Mouse (Mus musculus) heart, postnatal 4 days (tissue): ENCODE results near the gene Fkbp9. TPM values are rescaled to one million over a fixed set of nuclear protein-coding genes. Genes with fewer than 3 reads are reported as not detected.

Experiments
- DNase-seq: peaks from one replicate; pipeline ENCODE4 v3.0.0; 2021
- total RNA-seq, 2 experiments: library from RNA; stranded (reverse); gene quantifications; 2 replicates each; pipeline ENCODE4 v1.2.3; 2021

Gene Fkbp9
- total RNA-seq, 2 experiments from 2014 or later: 130 to 135 TPM

DNA sequence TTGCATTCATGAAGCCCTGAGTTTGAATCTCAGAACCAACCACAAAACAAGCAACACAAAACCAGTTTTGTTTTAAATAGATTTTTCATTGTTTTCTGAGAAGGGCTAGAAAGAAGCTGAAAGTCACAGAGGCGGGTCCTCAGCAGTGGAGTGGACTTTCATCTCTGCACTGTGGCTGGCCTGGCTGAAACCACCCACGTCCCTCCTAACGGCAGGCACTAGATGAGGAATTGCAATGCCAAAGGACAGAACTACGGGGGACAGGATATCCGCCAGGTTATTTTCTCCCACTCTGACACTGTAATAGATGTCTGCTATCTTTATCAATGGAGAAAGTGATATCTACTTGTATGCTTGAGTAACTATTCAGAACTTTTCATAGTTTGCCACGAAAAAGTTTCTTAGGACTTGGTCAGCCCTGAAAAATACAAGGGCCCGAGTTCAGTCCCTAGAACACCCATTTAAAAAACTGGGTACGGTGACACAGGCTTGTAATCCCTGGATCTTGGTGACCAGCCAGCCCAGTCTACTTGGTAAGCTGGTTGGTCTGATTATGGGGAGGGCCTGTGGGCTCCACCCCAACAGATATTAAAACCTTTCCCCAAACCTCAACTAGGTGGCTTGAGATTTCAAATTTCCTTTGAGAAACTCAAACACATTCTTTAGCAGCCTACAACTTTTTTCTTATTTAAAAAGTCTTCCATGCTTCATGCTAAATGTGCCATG, 74.4 kb downstream of the Fkbp9 start:
- DNase-seq: no peak

DNA sequence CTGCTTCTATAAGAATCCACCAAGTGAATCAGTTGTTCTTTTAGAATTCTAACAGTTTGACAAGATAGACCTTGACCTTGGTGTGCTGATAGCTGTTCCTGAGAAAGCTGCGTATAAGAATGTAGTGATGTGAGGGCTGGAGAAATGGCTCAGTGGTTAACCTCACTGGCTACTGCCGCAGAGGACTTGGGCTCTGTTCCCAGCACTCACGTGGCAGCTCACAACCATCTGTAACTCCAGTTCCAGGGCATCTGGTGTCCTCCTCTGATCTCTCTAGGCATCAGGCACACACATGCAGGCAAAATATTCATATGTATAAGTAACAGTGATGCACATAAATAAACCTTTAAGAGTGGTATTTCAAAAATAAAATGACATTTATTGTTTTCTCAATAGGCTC, 76.1 kb downstream of the Fkbp9 start:
- no peak for DNase-seq

DNA sequence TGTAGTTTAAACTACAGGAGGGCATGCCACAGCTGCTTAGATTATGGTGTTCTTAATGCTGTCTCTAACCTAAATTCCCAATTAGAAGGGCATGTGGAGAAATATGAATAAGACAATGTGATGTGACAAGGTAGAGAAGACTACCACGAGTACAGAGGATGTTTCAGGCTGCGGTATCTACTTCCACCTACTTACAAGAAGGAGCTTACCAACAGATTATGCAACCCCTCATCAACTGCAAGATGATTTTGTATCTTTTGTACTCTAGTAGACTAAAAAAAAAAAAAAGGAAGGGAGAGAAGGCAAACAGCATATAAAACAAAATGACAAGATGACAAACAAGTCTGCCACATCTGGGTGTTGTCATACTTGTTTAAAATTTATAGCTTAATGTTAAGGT, 76.5 kb downstream of the Fkbp9 start:
- DNase-seq: no peak

DNA sequence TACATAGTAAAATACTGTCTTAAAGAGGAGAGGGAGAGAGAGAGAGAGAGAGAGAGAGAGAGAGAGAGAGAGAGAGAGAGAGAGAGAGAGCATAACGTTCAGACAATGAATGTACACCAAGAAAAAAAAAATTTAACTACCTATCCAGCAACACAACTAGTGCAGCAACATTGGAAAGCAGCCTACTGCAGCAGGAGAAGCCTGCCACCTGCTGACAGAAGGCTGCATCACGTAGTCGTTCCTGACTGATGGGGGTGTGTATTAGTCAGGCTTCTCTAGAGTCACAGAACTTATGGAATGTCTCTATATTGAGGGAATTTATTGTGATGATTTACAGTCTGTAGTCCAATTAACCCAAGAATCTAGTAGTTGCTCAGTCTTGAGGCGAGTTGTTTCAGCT, 77.1 kb downstream of the Fkbp9 start:
- peak; percentile 78 for DNase-seq

DNA sequence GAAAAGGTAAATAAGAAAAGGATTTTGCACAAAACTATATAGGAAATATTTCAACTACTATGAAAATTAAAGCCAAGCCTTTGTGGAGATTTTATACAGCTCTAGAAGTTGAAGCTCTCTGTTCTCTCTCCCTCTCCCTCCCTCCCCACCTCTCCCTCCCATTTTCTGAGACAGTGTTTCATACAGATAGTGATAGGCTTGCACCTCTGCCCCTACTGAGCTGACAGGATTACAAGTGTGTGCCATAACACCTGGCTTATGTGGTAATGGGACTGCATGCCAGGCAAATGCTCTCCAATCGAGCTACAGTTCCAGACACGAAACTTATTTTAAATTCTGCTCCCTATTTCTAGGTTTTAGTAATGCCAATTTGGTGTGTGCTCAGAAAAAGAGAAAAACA, 79.1 kb downstream of the Fkbp9 start:
- DNase-seq: no peak

DNA sequence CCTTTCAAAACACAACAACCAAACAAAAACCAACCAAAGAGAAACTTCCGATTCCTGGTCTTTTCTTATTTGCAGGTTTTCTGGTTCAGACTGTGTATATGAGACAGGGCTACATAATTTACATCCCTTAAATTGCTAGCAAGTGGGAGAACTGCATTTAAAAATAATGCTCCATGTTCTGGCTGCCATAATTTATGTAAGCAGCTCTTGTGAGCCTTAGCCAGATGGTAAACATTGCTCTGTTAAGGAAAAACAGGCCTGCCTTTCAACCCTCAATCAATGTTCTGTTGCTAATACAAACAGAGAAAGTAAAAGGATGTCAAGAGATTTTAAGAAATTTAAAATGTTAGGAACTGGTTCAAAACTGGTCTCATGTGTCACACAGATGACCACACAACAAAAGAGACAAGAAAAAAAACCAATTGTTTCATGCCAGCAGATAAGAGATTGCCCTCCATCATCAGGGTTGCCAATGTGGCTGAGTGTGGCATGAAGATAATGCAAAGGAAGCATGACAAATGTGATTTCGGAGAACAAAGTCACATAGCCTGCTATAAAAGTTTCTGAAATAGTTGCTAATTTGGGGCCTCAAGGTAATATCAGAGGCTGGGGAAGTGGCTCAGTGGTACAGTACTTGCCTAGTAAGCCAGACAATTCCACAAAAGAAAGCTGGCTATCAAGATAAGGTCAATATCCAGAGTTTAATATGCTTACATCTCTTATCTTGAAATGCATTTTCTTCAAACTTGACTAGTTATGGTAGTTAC, 81.4 kb downstream of the Fkbp9 start:
- no peak for DNase-seq

DNA sequence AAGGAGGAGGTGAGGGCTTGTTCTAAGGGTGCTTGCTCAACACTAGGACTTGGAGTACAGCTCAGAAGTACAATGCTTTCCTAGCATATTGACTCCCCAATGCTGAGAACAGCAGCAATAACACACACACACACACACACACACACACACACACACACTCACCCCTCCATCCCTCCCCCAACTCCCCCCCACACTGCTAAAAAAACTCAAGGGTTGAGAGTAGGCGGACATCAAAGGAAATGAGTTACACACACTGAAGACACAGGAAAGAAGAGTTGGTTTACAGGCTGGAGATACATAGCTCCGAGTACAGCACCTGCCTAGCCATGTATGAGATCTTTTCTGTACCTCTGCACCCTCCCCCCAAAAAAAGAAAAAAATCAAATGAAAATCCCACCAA, 84.4 kb downstream of the Fkbp9 start:
- DNase-seq: no peak

DNA sequence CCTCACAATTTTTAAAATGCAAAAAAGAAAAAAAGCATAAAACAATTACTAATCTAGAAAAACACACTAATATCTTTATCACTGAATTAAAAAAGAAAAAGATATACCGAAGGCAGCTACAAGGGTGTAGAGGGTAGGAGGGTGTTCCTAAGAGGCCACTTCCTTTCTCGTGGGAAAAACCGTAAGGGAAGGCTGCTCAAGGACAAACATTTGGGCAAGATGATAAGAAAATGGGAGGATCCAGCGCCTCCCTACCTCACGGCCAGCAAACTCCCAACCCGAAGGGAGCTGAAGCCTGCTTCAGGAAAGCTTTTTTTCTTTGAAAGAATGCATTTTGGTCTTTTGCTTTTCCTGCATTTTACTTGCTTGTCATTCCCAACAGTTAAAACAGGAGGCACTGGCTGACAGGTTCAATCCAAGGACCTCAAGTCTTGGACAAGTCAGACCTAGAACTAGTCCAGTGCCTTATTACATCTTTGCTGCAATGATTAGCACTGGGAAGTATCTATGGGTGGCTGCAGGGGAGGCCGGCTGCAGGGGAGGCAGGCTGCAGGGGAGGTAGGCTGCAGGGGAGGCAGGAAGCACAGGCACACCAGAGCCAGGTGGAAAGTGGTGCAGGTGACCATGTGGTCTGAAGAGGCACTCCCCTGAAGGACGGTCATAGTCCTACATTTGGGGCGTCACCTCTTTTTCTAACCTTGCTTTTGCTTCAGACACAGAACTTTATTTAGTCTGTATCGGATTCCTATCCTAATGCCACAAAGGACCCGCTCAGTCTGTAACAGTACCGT, 85.9 kb downstream of the Fkbp9 start:
- DNase-seq: no peak

DNA sequence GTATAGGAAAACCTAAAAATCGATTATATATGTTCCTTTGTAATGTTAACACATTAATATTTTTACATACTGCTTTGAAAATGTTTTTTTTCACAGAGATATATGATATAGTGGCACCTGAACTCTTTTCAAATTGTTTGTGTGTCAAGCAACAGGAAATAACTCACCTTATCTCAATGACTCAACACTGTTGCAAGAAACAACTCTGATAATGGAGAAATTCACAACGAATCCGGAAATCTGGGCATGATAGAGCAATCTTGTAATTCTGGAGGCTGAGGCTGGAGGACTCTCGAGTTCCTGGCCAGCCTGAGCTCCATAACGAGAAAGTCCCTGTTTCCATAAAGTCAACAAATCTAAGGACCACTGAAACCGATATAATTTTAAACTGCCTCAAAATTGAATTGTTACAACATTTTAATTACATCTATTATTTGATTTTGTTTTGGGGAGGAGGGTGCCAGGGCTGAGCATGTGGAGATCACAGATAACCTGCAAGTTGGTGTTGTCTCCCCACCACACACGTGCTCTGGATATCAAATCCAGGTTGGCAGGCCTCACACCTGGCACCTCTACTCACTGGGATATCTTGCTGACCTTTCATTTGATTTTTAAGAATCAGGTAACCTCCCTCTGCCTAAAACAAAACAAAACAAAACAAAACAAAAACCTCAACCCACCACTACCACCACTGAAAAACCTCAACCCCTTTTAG, 87.6 kb downstream of the Fkbp9 start:
- no peak for DNase-seq

DNA sequence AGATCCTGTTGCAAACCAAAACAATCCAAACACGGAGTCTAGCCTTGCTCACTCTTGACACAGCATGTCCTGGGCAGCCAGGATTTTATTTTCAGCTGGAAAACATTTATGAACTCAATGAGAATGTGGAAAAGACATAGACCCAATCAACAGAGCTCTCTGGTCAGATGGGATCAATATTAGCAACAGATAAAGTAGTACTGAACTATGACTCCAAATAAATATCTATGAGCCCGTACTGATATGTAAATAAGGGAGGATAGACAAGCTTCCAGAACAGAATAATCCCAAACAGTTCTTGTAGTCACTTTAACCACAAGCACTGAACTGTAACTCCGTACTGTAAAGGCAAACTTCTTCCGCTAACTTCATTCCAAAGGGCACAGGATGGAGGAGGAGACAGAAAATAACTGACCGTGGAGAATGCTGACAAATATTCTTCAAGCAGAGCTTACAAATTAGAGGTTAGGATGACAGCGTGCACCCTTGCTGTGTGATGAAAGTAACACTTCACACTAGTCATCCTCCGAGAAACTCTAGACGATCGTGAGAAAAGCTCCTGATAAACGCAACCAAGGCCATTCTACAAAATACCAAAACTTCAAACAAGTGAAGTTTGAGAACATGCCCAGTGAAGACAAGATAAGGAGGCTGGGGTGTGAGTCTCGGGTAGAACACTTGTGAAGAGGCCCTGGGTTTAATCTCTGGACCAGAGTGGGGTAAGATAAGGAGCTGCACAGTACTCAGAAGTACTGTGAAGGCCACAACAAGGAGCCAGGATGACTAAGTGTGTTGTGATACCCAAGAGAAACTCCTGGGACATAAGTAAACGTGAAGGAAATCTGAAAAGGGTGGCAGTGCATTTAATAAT, 88.6 kb downstream of the Fkbp9 start:
- no peak for DNase-seq

DNA sequence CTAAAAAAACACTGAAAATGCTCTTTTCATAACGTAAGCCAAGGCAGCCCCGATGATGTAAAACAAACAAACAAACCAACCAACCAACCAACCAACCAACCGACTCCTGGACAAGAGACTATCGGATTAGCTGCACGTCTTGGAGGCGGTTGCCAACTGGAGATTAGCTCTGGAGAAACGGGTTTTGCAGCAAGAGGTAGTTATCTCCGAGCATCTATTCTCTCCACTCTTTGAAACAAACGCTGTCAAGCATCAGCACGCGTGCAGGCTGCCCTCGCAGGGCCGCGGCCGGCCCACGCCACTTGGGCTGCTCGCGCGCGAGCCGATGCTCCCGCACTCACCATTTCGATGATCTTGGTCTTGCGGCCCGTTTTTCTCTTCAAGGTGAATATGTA, 91.5 kb downstream of the Fkbp9 start:
- no peak for DNase-seq

DNA sequence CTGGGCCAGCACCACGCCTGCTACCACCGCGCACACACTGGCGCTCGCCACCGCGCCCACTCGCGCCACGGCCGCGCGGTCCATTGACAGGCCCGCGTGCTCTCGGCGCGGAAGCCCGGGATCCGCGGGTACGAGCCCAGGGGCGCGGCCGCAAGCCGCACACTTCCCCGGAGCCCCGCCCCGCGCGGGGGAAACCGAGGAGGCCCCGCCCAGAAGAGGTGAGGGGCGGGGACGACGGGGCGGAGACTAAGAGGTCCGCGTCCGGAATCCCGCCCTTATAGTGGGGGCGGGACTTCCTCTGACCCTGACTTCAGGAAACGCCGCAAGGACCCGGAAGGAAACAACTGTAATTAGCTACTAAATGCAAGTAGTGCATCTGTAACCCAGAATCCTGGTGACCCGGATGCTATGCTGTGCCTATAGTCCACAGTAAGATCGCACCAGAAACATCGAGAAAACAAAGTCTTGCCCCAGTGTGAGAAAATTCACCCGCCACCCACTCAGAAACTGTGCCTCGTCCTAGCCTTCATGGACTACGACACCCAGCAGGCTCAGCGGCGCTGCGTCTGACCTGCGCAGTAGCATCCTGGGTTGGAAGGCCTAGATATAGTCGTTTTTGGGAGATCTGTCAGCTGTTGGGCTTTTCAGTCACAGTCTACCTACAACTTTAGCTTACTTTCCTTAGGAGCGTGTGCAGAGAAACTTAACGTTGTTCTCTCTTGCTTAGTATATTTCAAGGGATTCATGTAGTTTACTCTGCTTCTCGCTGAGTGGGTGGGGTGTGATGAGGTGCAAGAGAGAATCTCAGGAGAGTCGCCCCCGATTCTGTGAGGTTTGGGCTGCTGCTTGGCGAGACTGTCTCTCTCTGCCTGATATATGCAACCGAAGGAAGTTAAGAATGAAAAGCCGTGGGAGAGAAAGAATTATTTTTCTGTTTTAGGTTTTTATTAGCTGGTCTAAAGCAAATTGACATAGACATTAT, 92.2 kb downstream of the Fkbp9 start, which contains the start of the genes Nt5c3 and Vmn1r4:
TSS of gene Nt5c3 (minus strand) at position 207 of the 982 bp plus-strand sequence.
TSS of gene Vmn1r4 (plus strand) at position 290 of the 982 bp plus-strand sequence.
- peak; percentile 93 for DNase-seq

Other genes starting within 250 kb of the Fkbp9 start
- gene Lsm5, start 127.3 kb upstream of the Fkbp9 start, total RNA-seq: 10 to 100 TPM; 35.2 to 37.5 TPM
- gene Avl9, start 117.2 kb upstream of the Fkbp9 start, total RNA-seq: 10 to 100 TPM in 1 of 2 experiments, 1 to 10 TPM in 1; 9.1 to 10.7 TPM
- gene Kbtbd2, start 34.2 kb upstream of the Fkbp9 start, total RNA-seq: 10 to 100 TPM; 43.7 to 44.9 TPM
- 10 to 100 TPM; 44.1 to 46.9 TPM for gene Nt5c3, start 91.9 kb downstream of the Fkbp9 start, total RNA-seq
- under 1 TPM in 1 of 2 experiments, not detected in 1; 0.12 TPM for gene Vmn1r4, start 92.0 kb downstream of the Fkbp9 start, total RNA-seq
- not detected for gene Vmn1r5, start 138.2 kb downstream of the Fkbp9 start, total RNA-seq
- gene Vmn1r6, start 165.2 kb downstream of the Fkbp9 start, total RNA-seq: not detected
- gene Vmn1r7, start 193.3 kb downstream of the Fkbp9 start, total RNA-seq: not detected
- gene Vmn1r8, start 200.2 kb downstream of the Fkbp9 start, total RNA-seq: not detected
- not detected for gene Vmn1r9, start 234.7 kb downstream of the Fkbp9 start, total RNA-seq